Mouse (Mus musculus): Measurements from ENCODE around the gene Arhgap9.
"Not testable (repeated sequence)": the region's sequence is repeated elsewhere in the genome, so short reads cannot be mapped to it uniquely, and the experiment has no call there.

The Arhgap9 gene

DNA sequence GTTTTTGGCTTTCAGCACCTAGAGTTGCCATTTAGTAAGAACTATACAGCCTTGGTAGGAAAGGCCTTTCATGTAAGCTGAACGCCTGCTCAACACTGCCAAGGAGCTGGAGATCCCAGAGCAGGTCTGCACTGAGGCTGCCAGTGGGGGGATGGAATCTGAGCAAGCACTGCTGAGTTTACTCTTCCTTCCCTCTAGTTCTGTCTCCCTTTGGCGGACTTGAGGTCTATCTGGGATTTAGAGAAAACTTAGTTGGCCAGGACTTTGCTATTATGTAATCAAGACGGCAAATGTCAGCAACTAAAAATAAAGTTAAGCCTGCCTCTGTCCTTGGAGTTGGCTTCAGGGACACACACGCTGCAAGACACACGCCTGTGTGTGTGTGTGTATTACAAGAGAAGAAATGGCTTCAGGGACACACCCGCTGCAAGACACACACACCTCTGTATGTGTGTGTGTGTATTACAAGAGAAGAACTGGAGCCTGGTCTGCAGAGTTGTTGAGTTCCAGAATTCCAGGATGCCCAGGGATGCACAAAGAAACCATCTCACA, 28.7 kb upstream of the Arhgap9 start:
- no peak for DNase-seq

DNA sequence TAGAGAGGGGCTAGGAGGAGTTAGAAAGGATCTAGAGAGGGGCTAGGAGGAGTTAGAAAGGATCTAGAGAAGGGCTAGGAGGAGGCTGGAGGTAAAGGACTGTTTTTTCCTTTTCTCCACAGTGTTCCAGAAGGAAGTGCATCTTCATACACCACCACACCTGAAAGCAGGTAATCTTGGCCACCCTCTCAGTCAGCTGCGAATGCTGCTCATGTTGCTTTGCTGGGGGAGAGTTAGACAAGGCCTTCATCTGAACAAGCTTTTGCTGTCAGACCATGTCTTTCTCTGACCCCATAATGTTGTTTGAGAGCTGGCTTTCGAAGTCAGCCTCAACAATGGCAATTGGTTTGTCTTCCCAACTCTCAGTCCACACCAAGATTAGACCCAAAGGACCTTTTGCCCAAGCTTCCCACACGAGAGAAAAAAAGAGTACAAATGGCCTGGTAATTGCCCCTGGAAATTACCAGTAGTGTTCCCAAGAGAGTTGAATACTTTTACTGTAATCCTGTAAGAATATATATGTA, 28.1 kb upstream of the Arhgap9 start:
- no peak for DNase-seq

DNA sequence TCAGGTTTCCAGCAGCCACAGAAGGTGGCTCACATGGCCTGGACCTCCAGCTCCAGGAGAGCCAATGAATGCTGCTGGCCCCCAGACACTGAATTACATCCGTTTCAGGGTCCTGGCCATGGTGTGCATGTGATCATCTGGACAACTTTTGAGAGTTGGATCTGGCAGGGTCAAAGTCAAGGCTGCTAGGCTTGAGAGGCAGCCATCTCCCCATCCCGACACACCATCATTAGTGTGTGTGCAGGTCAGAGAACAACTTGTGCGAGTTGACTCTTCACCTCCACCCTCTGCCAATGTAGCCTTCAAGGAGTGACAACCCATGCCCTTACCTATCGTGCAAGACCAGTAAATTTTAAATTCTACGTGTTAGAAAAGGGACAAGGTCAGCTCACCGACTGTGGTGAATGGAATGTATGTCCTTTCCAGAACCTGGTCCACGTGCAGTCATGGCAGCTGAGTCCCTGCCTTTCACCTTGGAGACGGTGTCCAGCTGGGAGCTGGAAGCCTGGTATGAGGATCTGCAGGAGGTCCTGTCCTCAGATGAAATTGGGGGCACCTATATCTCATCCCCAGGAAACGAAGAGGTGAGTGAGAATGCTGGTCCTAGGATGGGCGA, 26.8 kb upstream of the Arhgap9 start:
- no peak for DNase-seq

DNA sequence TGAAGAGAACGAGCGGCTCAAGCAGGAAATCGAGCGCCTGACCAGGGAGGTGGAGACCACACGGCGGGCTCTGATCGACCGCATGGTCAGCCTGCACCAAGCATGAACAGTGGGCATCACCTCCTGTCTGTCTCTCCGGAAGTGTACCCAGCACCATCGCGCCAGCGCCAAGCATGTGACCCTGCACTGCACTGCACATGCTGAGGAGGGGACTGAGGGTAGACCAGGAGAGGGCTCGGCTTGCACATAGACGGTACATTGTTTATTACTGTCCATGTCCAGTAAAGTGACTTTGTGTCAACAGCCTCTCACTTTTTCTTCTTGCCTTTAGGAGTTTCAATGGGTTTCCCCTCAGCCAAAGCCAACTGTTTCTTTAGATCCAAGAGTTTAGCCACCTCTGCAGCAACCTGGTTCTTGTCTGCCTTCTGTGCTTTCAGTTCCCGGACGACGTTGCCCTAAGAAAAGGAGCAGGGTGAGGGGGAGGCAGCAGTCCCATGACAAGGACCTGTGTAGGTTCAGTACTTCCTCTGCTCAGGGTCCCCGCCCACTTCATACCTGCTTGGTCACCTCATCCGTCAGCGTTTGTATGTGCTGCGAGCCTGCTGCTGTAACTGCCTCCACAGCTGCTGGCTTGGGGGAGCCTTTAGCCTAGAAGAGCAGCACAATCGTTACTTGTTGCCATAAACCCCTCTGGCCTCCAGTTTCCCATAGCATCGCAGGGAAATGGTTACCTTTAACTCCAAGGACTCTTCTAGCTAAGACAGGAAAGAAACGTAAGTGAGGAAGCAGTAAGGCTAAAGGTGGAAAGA, 25.6 kb upstream of the Arhgap9 start:
- no peak for DNase-seq

DNA sequence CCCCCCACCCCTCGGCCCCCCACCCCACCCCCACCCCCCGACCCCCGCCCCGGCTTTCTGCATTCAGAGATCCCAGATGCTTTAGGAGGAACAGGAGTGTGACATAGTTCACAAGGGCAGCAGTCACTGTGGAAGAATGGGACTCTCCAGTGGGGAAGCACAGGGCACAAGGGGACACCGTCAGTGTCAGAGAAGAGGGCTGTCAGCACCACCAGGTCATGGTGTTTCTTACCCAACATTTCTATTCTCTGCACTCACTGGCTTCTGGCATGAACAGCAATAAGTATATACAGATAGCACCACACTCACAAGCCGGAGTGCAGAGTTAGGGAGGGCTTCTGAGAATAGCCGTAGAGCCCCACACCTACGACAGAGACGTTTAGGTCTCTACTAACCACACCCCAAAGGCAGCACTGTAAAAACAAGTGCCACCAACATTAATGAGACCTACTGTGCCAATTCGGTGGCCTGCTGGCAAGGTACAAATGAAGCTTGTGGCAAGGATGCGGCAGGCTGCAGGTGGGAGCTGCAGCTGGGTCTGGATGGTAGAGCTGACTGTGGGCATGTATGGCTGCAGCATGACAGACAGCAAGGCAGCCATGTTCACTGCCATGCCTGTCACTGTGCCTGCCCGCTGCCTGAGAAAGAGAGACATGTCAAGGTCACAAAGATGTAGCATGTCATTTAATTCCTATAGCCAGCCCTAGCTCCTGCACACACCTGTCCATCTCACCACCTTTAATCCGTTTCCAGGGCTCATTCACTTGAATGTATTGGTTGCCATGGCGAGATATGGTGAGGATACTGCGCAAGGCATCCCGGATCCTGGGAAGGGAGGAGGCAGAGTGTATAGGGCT, 24.5 kb upstream of the Arhgap9 start:
- no peak for DNase-seq

DNA sequence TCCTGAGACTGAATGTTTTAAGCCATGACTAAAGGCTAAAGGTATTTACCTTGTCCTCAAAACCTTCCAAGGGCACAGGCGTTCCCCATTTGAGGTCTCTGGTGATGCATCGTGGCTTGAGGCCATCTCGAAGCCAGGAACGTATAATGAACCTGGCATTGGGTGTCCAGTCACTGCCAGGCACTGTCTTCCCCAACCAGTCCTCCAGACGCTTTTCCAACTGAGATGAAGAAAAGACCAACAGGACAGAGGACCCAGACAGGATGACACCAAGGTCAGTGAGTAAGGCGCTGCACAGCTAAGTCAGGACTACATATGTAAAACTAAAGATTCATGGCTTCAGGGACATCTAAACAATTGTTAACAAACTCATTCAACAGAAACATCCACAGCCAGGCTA, 21.4 kb upstream of the Arhgap9 start:
- no peak for DNase-seq

DNA sequence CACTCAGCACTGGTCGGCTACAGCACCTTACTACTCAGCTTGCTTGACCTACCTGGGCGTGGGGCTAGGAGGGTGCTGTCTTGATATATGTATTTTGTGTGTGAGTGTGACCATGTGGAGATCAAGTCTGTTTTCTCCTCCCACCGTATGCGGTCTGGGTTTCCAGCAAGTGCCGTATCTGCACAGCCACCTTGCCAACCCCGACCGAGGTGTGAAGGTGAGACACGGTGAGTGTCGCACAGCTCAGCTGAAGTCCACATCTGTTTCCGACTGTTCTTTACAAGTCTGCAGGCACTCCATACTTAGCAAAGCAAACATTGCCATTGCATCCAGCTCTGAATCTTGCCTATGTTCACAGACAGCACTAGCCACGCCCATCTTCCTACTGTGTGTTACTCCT, 18.6 kb upstream of the Arhgap9 start:
- no peak for DNase-seq

DNA sequence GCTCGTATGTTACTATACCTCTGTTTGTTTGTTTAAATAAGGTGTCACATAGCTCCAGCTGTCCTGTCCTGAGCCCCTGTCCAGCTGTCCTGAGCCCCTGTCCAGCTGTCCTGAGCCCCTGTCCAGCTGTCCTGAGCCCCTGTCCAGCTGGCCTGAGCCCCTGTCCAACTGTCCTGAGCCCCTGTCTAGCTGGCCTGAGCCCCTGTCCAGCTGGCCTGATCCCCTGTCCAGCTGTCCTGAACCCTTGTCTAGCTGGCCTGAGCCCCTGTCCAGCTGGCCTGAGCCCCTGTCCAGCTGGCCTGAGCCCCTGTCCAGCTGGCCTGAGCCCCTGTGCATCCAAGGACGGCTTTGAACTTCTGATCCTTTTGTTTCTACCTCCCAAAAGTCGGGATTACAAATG, 12.6 kb upstream of the Arhgap9 start:
- DNase-seq, result not testable (repeated sequence)

DNA sequence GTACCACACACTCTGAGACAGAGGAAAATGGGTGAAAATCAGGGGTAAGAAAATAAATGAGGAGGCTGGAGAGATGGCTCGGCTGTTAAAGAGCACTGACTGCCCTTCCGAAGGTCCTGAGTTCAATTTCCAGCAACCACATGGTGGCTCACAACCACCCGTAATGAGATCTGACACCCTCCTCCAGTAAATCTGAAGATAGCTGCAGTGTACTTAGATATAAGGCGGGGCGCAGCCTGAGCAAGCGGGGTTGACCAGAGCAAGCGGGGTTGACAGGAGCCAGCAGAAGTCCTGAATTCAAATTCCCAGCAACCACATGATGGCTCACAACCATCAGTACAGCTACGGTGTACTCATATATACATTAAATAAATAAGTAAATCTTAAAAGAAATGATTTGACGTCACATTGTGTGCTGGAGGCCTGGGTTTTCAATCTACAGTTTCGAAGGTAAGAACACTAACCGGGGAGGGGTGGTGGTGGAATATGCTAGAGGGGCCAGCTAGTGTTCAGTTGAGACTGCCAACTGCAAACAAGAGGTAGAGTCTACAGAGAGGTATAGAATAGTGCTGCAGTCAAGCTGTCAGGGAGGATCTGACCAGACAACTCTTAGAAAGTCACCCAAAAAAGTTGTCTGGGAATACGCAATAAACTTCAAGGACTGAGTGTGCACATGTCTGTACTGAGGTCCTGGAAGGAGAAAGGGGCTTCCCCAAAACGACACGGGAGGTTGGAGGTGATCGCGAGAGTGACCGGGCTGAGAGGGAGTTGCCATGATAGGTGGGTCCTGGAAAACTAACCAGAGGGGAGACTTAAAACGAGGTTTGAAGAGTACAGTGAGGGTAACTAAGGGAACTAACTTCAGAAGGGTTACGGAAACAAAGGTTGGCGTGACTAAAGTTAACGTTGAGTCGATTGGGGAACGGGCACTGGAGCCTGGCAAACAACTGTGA, 11.0 kb upstream of the Arhgap9 start:
- DNase-seq, result peak in 1 of 2 experiments; percentile 47

DNA sequence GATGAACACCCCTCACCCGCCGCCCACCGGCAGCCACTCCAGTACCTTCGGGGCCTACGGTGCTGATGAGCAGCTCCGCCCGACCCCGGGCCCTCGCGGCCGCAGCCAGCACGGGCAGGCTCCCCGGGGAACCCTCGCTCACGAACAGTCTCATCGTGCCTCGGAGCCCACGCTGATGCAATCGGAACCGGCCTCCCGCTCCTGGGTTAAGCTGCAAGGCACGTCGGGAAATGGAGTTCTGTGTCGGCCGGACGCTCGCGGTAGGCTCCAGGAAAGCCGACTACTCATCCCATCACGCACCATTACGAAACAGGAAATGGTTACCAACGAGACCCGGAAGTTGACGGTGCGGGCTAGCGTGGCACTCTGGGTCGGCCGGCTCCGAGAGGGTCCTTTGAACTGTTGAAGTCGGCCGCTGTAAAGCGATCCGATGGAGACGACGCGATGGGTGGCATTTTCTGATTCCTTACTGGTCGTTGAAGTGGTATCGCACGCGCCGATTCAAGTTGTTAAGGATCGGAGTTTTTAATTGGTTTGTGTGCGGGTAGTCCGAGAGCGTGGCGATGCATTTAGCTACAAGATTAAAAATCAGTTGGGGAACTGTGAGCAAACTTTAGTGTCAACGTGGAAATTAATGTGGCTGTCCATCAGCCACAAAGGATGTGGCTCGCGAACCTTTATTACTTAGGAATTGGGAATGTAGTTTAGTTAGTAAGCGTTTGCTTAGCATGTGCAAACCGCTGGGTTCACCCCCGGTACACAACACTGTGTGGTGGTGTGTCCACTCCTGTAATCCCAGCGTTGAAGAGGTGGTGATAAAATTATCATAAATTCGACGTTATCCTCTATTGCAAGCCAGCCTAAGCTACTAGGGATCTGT, 10.0 kb upstream of the Arhgap9 start, which contains the start of gene Mars:
Mars (minus strand) TSS at position 311 of the 880 bp plus-strand sequence.
- peak; percentile 91 to 92 for DNase-seq

DNA sequence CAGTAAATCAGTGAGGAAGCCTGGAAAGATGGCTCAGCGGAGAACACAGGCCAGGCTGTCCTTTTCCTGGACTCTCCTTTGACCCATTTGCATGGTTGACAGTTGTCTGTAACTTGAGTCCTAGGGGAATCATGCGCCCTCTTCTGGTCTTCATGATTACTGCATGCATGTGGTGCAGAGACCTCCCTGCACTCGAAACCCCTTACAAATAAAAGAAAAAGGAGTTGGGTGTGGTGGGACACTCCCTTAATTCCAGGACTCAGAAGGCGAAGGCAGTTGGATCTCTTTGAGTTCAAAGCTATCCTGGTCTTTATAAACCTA, 9.4 kb upstream of the Arhgap9 start:
- peak; percentile 89 to 91 for DNase-seq

DNA sequence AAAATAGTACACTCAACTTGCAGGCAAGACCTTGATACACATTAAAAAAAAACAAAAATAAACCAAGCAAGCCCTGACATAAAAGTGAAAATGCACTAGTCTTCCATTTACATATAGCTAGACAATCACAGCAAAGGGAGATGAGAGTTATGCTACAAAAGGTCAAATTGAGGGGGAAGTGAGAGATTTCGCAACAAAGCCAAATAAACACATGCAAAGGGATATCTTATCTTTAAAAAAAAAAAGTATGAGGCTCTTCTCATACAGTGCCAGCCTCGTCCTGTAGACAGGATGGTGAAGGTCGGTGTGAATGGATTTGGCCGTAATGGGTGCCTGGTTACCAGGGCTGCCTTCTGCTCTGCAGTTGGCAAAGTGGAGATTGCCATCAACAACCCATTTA, 8.9 kb upstream of the Arhgap9 start:
- DNase-seq, result no peak

DNA sequence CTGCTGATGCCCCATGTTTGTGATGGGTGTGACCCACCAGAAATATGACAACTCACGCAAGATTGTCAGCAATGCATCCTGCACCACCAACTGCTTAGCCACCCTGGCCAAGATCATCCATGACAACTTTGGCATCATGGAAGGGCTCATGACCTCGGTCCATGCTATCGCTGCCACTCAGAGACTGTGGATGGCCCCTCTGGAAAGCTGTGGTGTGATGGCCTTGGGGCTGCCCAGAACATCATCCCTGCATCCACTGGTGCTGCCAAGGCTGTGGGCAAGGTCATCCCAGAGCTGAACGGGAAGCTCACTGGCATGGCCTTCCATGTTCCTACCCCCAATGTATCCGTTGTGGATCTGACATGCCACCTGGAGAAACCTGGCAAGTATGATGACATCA, 8.2 kb upstream of the Arhgap9 start:
- not testable (repeated sequence) for DNase-seq

DNA sequence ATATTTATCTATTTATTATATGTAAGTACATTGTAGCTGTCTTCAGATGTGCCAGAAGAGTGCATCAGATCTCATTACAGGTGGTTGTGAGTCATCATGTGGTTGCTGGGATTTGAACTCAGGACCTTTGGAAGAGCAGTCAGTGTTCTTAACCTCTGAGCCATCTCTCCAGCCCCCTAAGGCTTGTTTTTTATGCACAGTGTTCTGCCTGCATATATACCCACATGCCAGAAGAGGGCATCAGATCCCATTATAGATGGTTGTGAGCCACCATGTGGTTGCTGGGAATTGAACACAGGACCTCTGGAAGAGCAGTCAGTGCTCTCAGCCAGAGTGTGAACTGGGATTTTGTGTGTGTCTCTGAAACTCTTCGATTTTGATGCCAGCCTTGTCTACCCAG, 6.8 kb upstream of the Arhgap9 start:
- DNase-seq, result not testable (repeated sequence)

DNA sequence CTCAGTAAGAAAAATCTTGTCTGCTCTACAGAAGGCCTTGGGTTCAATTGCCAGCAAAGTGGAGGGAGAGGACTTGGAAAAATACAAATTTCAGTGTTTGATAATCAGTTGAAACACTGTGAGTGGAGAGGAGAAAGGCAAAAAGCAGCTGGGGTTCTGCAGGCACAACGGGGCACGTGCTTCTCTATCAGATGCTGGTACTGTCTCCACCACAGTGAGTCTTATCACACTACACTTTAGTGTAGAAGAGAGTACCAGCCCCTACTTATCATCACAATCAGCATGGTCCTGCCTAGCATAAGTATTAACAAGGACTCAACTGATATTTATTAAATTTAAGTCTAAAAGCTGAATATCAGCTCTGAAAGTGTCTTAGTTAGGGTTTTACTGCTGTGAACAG, 4.5 kb upstream of the Arhgap9 start:
- no peak for DNase-seq

DNA sequence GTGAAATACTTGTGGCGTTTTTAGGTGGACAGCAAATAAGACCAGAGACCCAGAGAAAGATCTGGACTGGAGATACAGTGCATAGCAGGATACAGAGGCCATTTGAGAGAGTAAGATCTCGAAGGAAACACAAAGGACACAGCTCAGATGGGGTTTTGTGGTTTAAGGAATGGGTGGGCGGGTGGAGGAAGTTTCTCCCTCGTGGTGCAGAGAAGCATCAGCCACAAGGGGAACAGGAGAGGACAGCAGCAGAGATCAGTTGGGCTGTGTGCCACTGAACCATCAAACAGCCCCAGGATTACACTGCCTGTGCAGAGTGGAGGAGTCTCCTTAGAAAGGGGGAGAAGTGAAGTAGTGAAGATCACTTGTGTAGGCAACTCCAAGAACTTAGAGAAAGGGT, 3.8 kb upstream of the Arhgap9 start:
- DNase-seq, result no peak

DNA sequence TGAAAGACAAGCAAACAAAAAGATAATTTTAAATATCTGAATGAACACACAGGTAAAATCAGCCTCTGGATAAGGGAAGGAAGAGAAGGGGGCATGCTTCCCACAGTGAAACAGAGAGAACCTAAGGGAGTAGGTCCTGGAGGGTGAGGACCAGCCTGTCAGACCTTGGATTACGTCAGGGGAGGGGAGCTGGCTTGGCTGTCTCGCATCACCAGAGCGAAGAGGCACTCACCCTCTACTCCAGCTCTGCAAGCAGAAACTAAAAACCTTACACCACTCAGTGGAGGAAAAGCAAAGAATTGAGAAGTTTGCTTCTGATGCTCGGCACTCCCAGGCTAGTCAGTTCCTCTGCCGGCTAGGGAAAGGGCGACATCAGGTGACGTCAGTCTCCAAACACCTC, 1.8 kb upstream of the Arhgap9 start:
- DNase-seq, result no peak

DNA sequence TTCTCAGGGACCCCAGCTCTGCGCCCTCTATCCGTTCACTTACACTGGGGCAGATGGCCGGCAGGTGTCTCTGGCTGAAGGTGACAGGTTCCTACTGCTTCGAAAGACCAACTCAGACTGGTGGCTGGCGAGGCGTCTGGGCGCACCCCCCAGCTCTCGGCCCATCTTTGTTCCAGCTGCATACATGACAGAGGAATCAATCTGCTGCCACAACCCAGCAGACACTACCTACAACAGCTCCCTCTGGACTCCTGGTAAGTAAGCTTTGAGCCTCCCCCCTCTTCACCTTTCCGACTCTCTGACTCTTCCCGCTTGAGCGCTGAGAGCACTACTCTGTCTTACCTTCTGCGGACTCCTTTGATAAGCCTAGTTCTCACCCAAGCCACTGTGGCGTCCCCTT, 414 bp downstream of the Arhgap9 start:
- peak in 1 of 2 experiments; percentile 20 for DNase-seq

DNA sequence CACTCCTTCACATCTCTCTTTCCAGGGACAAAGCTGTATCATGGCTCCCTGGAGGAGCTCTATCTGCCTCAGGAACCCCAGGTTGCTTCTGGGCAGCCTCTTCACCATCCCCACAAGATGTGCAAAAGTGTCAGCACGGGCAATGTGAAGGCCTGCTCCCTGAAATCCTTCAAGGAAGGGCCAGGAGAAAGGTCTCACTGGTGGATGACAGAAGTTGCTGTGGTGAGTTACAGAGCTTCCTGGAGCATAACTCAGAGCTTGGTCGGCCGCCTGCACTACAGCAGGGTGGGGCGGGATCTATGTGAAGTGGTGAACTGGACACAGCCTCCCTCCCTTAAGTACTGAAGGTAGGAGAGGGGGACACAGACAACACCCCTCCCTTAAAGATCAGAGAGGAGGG, 905 bp downstream of the Arhgap9 start:
- no peak for DNase-seq

DNA sequence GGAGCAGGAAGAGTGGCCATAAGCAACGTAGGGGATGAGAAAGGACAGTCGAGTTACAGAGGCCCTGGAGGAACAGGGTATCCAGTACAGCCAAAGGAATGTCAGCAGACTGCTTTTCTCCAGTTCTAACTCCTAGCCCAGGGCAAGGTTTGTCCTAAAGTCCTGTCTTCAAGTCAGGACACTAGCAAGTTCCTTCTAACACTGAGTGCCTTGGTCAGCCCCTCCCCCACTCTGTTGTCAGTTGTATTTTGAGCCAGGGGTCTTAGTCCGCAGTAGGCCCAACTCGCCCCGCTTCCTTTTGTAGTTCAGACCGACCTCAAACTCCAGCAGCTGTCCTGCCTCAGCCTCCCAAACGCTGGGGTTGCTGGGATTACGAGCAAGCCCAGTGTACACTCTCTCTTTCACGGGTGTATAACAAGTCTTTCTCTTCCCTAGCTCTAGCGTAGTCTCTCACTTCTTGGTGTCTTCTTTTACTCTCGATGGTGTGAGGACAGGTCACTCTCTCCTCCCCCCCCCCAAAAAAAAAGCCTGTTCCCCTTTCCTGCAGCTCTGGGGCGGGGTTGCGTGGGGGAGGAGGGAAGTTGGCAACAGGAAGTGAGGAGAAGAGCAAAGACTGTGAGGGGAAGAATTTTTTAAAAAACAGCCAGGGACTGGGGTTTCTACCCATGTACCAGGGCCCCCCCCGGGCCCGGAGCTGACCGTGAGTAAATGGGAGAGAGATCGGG, 1.5 kb downstream of the Arhgap9 start:
- peak; percentile 69 to 71 for DNase-seq
